Mouse (Mus musculus) CD4-positive helper T cell, adult 2 months (primary cell): ENCODE results near the gene Clps.
A peak's percentile ranks its signal among the peaks of the same experiment; 100 is the strongest.

Experiments
- DNase-seq: peaks from one replicate; pipeline ENCODE4 v3.0.0-alpha.2; 2012; ENCODE audit warnings: low read depth, missing footprints, low spot score

The Clps gene

GRCm38 (mm10) chr17:28518615-28519071 is 41.9 kb downstream of the Clps start:
- DNase-seq = peak; percentile 76

GRCm38 (mm10) chr17:28517956-28518614 is 42.5 kb downstream of the Clps start:
- DNase-seq = peak; percentile 82

- no peak for DNase-seq
Observed at GRCm38 (mm10) chr17:28517441-28517955, 43.1 kb downstream of the Clps start, which contains the start of gene Fkbp5. Fkbp5 (minus strand) TSS chr17:28517527.

GRCm38 (mm10) chr17:28516881-28517280 is 43.7 kb downstream of the Clps start:
- DNase-seq = peak; percentile 38

DNA sequence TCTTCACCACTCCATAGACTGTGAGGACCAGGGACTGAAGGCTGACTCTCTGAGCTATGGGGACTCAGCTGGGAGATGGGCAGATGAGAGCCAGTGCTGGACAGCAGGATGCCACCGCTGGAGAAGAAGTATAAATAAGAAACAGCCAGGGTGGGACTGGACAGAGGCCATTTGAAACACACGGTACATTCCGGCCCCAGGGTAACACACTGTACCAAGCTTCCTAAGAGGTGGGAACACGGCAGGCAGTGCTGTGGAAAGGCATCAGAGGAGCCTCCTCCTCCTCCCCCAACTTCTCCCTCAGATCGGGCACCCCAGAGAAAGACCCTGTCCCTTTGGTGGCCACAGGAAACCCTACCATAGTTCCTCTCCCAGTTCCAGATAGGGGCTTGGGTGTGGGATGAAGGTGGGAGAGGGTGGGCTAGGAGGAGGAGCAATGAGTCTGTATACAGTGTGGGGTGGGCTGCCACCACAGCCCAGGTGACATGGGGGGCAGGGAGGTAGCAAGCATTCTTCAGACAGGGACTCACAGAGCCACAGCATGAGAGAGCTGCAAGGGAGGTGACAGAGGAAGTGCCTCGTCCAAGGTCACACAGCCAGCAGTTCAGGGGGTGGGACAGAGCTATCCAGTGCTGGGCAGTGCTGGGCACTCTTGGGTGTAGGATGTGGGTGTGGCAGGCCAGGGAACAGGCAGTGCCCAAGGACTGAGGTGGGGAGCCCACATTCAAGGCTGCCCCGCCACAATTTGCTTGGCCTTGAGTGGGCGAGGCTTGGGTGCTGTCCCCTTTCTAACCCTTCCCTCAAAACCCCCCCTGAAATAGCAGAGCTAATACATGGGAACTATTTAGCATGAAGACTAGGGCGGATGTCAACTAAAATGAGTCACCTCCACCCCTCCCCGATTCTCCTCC is 44.9 kb downstream of the Clps start:
- DNase-seq = peak; percentile 65

DNA sequence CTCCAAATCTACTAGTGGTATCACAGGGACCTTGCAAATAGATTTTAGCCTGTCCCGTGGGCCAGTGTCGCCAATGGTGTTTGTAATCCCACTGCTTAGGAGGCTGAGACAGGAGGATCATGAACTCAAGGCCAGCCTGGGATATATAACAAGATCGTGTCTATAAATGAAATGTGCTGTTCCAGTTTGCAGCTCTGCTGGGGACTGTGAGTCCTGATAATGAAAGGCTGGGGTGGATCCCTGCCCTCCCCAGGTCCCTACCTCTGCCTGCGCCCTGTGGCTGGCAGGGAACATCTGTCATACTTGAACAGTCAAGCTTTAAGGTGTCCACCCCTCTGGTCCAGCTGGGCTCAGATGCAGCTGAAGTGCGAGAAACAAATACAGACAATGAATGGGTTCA is 46.0 kb downstream of the Clps start:
- DNase-seq = no peak

DNA sequence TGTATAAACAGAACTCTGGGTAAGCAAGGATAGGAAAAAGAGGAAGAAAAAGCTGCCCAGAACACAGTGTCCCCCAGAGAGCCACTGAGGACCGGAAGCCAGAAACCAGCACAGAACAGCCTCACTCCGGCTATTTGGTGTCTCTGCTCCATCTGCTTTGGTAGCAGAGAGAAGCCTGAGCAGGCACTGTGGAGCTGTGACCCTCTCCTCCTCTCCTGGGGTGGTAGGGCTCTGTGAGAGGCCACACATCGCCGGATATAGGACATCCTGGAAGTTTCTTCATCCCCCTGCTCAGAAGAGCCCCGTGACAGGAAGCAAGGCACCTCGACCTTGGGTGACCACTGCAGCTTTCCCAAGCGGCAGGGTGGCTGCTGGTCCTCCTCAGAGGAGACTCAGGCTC is 46.7 kb downstream of the Clps start:
- DNase-seq = no peak

- no peak for DNase-seq
Observed at GRCm38 (mm10) chr17:28513337-28513736, 47.2 kb downstream of the Clps start.

- DNase-seq = no peak
Observed at GRCm38 (mm10) chr17:28512696-28513095, 47.9 kb downstream of the Clps start.

GRCm38 (mm10) chr17:28511616-28512541 is 48.7 kb downstream of the Clps start:
- peak; percentile 38 for DNase-seq

GRCm38 (mm10) chr17:28510445-28511342 is 49.9 kb downstream of the Clps start:
- peak; percentile 26 for DNase-seq
